Mouse (Mus musculus) CD4-positive, CD25-positive, alpha-beta regulatory T cell (primary cell): ENCODE results near the gene Prdm2. TPM values are rescaled to one million over a fixed set of nuclear protein-coding genes. Genes with fewer than 3 reads are reported as not detected.

Experiments used
- polyA plus RNA-seq: library from polyadenylated mRNA; unstranded; fragments of 100-300 nt; shearing (Covaris generic); gene quantifications from one replicate; pipeline ENCODE4 v1.2.1, GENCODE M21; 2017

Gene Prdm2
- 25.8 TPM for polyA plus RNA-seq

DNA sequence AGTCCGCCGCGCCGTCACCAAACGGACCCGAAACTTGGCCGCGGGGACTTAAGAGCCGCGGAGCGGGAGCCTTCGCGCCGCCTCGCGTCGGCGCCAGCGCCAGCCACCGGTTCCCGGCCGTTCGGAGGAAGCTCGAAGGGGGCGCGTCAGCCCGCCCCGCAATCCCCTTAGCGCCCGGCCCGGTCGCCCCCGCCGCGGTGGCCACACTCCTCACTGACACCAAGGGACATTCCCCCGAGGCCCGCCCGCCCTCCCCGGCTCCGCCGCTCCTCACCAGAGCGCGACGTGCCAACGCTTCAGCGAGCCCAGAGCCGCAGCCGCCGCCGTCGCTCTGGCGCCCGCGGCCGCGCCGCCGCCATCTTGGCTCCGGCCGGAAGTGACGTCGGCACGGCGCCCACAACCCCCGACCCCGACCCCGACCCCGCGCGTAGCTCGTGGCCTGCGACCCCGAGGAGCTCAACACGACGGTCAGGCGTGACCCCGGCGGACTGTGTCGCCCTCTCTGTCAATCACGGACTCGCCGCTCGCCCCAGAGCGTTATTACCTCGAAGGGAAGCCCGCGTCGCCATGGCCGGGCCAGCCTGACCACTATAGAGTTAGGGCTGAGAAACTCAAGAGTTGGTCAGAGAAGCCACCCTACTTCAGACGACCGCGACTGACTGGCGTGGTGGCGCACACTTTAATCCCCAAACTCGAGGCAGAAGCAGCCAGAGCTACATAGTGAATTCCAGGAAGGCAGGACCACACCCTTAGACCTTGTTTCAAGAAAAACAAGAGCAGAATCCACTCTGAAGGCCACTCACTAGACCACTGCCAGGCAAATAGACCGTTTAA, at the start of gene Prdm2:
Gene Prdm2 (minus strand): TSS at position 655 of the 834 bp plus-strand sequence.

Other genes starting within 250 kb of the Prdm2 start
- gene Pdpn, start 86.6 kb upstream of the Prdm2 start, polyA plus RNA-seq: not detected
- not detected for gene Lrrc38, start 136.8 kb upstream of the Prdm2 start, polyA plus RNA-seq
- not detected for gene Pramel1, start 181.4 kb upstream of the Prdm2 start, polyA plus RNA-seq
- gene Pramef8, start 199.4 kb upstream of the Prdm2 start, polyA plus RNA-seq: 38.9 TPM
- not detected for gene Oog4, start 237.3 kb upstream of the Prdm2 start, polyA plus RNA-seq